Mouse (Mus musculus) activated CD4-positive, CD25-positive, alpha-beta regulatory T cell, adult 4 months (primary cell): Measurements from ENCODE around the gene Atp2b1. TPM values are rescaled to one million over a fixed set of nuclear protein-coding genes. Genes with fewer than 3 reads are reported as not detected.

Source experiments
- ATAC-seq: one replicate; pipeline ENCODE4 v1.8.0; 2017
- polyA plus RNA-seq, 2 experiments: library from polyadenylated mRNA; unstranded; fragments of 100-300 nt; shearing (Covaris generic); gene quantifications; one replicate each; pipeline ENCODE4 v1.2.1; 2017

The Atp2b1 gene
- polyA plus RNA-seq, 2 experiments from 2014 or later = 95.0 to 130 TPM

- no peak for ATAC-seq
These were observed 119.9 kb downstream of the Atp2b1 start for GRCm38 (mm10) chr10:99033830-99034828.

GRCm38 (mm10) chr10:99037185-99038065, 123.2 kb downstream of the Atp2b1 start:
- no peak for ATAC-seq

- no peak for ATAC-seq
These were observed 124.7 kb downstream of the Atp2b1 start for GRCm38 (mm10) chr10:99038866-99039265.

- no peak for ATAC-seq
These were observed 126.0 kb downstream of the Atp2b1 start for GRCm38 (mm10) chr10:99040171-99040570.

- no peak for ATAC-seq
These were observed 132.7 kb downstream of the Atp2b1 start for GRCm38 (mm10) chr10:99046756-99047550.

- ATAC-seq = no peak
These were observed 133.3 kb downstream of the Atp2b1 start for GRCm38 (mm10) chr10:99047551-99047940.

GRCm38 (mm10) chr10:99050093-99050492, 135.9 kb downstream of the Atp2b1 start:
- ATAC-seq = no peak

- no peak for ATAC-seq
These were observed 138.9 kb downstream of the Atp2b1 start for GRCm38 (mm10) chr10:99053111-99053510.

GRCm38 (mm10) chr10:99060588-99060987, 146.4 kb downstream of the Atp2b1 start:
- ATAC-seq = no peak

GRCm38 (mm10) chr10:99061418-99061817, 147.2 kb downstream of the Atp2b1 start:
- ATAC-seq = no peak

GRCm38 (mm10) chr10:99062546-99062945, 148.3 kb downstream of the Atp2b1 start:
- ATAC-seq = no peak

Other genes with a start within 250 kb of the Atp2b1 start
- gene Poc1b, start 192.6 kb downstream of the Atp2b1 start, polyA plus RNA-seq = 10 to 100 TPM; 10.4 to 10.8 TPM
- 1 to 10 TPM; 3.0 to 3.1 TPM for gene Galnt4, start 193.8 kb downstream of the Atp2b1 start, polyA plus RNA-seq
- under 1 TPM in 1 of 2 experiments, not detected in 1; 0.67 TPM for gene Phxr2, start 211.9 kb downstream of the Atp2b1 start, polyA plus RNA-seq